Mouse (Mus musculus) hindlimb bud, embryonic 11.5 days (tissue): ENCODE data around the gene Elob.

Source experiments
- DNase-seq: peaks from one replicate; pipeline ENCODE4 v3.0.0-alpha.2; 2012; ENCODE audit warnings: low read depth, low spot score; ENCODE audit errors: extremely low spot score

Gene Elob

DNA sequence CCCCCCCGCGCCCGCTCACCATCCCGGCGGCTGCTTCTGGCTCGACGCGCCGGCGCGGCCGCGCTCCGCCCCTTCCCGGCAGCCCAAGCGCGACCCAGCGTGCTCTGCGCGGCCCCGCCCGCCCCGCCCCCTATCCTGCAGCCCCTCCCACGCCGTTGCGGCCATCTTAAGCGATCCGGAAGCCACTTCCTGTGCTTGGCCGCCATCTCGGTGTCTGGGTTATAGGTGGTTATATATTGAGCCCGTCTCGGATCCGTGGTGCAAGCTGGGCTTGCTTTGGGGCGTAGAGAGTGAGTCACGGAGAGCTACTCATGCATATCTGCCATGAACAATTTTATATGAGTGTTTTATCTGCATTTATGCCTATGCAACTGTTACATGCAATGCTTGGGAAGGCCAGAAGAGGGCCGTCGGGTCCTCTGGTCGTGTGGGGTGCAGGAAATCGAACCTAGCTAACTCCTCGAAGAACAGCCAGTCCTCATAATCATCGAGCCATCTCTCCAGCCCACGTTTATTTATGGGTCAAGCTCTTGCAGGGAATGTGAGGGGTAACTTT is at the start of gene Elob:
Gene Elob, minus strand, starts transcription at position 73 of the 556 bp plus-strand sequence.
- peak; percentile 69 for DNase-seq

DNA sequence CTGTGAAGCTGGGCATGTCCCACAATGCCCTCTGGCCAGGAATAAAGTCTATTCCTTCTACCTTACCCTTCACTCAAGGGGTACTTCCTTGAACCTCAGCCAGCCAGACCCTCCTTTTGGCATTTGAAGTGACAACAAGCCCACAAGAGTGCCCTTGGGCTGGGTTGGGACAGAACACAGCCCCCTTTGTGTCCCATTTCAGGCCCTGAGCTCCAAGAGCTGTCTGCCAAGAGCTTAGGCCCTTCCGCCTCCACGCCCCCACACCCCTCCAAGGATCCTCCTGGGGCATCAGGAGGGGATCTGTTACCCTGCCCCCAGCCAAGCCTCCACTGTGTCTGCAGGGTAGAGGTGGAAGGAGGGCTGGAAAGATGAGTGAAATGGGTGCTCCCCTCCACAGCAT is 48.2 kb upstream of the Elob start:
- no peak for DNase-seq

DNA sequence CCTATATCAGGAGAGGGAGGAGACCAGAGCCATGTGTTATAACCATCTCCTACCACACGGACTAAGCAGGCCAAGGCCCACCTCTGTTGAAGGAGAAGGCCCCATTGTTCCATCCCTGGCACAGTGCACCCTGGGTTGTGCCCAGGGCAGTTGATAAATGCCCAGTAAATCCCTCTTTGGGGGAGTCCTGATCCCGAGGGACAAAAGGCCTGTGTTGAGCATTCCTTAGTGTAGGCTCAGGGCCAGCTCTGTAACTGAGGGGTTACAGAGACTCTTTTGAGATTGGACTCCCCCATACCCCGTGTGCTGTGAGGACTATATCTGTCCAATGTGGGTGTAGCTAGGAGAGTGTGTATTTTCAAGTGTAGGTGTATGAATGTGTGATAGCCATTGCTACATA is 47.8 kb upstream of the Elob start:
- no peak for DNase-seq

DNA sequence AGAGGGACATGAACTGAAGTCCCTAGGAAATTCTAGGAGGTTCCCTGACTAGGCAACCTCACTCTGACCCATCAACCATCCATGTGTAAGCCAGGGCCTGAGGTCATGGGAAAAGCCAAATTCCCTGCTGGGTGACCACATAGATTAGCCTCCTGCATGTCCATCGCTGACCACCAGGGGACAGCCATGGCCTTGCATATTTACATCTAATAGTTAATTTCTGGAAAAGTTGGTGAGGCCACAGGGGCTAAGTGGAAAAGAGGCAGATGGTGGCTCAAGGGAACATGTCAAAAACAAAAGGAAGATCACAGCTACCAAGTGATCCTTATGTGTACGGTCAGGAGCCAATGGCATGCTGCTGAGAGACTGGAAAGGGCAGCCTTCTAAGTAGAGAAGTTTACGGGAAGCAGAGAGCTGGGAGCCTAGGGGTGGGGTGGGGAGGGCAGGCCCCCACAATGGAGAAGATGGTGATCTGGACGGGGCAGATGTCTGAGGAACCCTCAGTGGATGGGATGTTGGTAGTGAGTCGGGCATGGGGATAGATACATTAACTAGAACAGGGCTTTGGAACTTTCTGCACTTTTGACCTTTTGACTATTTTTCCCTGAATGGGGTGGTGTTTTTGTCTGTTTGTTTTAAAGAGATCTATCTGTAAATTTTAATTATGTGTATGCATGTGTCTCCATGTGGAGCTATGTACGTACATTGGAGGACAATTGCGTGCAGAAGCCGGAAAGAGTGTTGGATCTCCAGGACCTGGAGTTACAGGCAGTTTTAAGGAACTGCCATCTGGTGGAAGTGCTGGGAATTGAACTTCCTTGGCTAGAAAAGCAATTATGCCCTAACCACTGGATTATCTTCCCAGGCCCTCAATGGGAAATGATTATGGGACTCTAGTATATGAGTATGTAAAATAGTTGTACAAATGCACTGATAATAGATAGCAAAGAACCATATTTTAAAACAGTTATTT is 45.2 kb upstream of the Elob start:
- no peak for DNase-seq

DNA sequence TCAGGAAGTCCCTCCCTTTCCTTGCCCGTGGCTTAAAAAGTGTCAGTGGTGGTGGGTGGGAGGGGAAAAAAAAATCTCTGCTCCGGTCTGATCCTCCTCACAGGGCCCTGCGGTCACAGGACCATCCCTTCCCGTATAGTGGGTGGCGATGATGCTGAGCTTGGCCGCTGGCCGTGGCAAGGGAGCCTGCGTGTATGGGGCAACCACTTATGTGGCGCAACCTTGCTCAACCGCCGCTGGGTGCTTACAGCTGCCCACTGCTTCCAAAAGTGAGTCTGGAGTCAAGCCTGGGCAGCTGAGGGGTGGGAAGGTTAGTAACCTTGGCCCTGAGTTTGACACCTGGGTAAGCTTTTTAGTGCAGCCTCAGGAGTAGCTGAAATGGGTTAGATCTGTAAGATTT is 39.6 kb upstream of the Elob start:
- no peak for DNase-seq

DNA sequence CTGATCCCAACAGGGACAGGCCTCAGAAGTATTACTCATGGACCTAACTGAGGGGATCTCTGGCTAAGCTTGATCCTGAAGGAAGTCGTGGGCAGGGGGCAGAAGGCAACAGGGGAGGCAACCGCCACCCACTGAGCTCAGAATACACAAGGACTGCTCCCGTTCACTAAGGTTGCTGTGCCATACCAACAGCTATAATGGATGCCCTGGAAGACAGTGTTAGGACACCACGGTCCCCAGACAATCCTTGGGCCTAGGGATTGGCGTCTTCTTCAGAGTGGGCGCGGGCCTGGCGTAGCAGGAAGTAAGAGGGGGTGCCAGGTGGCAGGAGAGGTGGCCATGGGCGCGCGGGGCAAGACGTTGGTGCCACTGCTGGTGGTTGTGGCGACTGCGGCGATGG is 38.8 kb upstream of the Elob start, which contains the start of gene Prss21:
Gene Prss21, plus strand, starts transcription at position 301 of the 400 bp plus-strand sequence.
- no peak for DNase-seq

DNA sequence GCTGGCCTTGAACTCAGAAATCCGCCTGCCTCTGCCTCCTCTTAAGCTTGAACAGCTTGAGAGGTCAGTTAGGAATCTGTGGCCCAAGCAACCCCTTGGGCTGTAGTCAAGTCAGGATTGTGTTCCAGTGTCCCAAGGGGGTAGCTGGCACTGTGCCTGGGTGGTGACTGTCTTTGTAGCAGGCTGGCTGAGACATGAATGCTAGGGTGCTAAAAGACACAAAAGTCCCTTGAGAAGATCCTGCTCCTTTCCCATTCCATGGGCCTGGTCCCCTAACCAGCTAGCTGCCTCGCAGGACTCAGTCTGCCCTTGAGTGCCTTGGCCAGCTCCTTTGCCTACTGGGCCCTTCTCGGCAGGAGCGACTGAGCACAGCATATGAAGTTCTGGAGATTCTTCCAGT is 34.0 kb upstream of the Elob start:
- no peak for DNase-seq

DNA sequence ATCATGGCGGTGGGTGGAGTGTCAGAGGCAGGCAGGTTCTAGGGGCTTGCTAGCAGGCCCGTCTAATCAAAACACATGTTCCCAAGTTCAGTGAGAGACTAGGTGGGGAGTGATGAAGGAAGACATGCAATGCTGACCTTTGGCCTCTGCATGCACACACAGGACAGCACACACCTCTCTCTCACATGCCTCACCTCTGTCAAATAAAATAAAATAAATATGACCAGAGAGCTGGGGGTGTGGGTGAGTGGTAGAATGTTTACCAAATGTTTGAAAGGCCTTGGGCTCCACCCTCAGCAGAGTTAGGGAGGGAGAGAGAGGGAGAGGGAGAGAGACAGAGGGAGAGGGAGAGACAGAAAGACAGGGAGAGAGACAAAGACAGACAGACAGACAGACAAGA is 29.0 kb upstream of the Elob start:
- no peak for DNase-seq

DNA sequence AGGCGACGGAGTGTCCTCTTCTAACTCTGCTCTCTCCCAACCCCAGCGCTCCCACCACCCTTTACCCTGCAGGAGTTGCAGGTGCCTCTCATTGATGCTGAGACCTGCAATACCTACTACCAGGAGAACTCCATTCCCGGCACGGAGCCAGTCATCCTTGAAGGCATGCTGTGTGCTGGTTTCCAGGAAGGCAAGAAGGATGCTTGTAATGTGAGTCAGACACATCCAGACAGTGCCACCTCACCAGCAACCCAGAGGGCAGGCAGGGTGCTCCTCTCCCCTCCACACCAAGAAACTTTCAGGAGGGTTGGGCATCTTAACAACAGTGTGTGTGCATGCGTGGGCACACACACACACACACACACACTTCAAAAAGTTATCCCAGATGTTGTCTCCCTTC is 28.3 kb upstream of the Elob start:
- no peak for DNase-seq

DNA sequence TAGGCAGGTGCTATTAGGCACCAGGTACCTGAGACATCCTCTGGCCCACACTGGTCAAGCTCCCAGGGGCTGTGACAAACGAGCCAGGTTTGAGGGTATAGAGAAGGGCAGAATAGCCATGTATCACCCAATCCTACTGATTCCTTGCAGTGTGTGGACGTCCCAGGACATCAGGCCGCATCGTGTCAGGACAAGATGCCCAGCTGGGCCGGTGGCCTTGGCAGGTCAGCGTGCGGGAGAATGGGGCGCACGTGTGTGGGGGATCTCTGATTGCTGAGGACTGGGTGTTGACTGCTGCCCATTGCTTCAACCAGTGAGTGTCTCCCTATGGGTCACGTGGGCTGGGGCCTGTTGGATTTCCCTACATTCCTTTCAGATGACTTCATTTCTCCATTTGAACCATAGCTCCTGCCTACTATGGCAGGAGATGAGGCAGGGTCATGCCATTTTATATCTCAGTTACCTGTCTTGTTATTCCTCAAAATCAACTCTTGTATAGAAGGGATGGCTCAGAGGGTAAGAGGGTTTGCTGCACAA is 25.4 kb upstream of the Elob start:
- DNase-seq, result no peak

DNA sequence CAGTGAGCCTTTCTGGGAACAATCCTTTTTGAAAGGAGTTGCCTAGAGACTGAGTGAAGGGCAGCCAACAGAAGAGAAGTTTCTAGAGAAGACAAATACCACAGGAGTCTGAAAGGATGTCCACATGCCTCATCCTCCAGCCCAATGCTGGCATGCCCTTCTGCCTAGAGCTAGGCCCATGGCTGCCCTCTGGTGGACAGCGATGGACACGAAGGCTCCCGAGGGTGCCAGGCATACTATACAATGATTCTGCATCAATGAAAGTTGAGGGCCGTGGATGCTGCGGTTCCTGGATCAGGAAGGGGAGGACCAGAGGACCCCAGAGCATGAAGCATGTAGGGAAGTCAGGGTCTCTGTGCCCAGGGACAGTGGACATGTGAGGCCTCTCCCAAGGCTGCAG is 24.4 kb upstream of the Elob start:
- DNase-seq, result no peak

DNA sequence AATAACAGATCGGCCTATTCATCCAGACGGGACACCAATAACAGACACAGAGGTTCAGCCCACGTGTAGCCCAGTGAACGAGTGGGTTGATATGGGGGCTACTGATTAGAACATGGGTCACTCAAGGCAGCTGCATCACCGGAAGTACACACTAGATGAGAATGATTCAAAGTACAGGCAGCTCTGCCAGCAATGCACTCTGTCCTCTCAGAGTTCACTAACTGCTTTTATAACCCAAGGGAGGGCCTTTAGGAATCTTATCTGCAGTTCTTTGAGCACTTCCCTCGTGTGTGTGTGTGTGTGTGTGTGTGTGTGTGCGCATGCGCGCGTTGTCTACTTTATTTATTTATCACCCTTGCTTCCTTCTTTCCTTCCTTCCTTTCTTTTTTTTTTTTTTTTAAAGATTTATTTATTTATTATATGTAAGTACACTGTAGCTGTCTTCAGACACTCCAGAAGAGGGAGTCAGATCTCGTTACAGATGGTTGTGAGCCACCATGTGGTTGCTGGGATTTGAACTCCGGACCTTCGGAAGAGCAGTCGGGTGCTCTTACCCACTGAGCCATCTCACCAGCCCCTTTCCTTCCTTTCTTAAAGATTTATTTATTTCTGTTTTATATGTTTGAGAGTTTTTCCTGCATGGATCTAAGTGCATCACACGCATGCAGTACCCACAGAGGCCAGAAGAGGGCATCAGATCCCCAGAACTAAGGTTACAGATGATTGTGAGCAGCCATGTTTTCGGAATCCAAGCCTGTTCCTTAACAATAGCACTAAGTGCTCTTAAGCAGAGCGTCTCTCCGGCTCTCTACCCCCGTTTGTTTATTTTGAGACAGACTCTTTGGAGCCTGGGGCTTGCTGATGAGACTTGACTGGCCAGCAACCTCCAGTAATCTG is 22.2 kb upstream of the Elob start:
- no peak for DNase-seq

DNA sequence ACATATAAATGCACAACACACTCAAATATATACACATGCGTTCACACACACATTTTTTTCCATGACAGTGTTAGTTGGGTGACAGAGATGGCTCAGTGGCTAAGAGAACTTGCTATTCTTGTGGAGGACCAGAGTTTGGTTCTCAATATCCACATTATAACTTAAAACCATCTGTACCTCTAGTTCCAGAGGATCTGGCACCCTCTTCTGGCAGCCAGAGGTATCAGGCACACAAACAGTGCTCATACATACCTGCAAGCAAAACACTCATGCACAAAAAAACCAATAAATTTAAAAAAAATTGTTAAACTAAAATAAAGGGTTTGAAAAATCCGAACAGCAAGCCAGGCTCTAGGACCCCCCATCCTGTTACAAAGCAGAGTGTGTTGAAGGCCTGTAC is 21.1 kb upstream of the Elob start:
- no peak for DNase-seq

DNA sequence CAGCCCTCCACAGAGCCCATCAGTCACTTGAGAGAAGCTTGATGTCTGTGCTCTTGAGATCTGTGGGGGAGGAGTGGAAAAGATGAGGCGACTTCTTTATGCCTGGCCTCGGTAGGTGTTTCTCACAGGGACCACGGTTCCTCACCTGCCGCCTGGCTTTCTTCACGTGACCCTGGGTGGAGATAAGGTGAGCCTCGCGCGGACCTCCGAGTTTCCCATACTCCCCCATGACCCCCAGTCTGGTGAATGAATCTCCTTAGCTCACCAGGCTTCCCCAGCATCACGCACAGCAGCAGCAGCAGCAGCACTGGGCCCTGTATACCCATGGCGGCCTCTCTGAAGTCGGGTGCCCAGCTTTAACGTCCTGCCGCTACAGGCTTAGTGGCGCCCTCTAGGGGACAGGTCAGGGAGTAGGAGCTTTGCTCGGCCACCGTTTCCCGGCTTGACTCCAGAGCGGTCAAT is 14.9 kb upstream of the Elob start, which contains the start of the genes Prss32 and Prss41:
Gene Prss32, plus strand, starts transcription at position 44 of the 462 bp plus-strand sequence.
Gene Prss41, minus strand, starts transcription at position 361 of the 462 bp plus-strand sequence.
- no peak for DNase-seq

DNA sequence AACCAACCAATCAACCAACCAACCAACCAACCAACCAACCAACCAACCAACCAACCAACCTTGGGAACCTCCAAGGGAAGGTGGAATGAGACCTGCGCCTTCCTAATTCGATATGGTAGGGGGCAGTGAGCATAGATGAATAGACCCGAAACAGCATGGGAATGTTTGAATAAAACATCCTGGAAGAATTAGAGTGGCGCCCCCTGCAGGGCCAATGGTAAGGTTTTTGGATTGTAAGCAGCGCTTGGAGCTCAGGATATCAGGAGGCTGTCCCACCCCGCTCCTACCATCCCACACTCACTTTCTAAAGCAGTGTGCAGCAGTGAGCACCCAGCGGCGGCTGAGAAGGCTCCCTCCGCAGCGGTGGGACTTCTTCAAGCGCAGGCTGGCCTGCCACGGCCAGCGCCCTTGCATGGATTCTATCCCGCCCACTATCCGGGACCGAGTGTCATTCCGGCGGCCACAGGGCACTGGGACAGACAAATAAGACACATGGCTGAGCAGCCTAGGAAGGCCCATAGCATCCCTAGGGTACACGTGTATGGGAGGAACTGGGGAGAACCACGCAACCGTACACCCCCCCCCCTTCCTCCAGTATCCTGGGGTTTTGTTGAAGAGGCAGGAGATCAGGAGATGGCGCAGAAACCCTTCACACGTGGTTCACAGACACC is 14.3 kb upstream of the Elob start:
- no peak for DNase-seq

DNA sequence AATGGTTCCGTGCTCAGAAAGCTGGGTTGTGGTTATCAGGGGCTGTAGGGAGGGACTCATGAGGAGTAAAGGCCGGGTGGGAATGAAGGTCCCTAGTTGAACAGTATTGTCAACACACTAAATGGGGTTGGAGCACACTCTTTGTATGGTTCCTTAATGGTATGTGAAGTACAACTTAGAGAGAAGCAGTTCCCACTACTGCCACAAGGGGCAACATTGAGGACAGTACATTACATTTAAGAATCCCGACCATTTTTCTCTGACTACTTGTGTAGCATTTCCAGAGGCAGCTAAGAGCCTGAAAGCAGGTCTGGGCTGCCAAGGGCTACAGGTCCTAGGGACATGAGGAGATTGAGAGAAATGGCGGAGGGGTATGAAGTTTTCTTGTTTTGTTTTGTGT is 12.2 kb upstream of the Elob start:
- no peak for DNase-seq

DNA sequence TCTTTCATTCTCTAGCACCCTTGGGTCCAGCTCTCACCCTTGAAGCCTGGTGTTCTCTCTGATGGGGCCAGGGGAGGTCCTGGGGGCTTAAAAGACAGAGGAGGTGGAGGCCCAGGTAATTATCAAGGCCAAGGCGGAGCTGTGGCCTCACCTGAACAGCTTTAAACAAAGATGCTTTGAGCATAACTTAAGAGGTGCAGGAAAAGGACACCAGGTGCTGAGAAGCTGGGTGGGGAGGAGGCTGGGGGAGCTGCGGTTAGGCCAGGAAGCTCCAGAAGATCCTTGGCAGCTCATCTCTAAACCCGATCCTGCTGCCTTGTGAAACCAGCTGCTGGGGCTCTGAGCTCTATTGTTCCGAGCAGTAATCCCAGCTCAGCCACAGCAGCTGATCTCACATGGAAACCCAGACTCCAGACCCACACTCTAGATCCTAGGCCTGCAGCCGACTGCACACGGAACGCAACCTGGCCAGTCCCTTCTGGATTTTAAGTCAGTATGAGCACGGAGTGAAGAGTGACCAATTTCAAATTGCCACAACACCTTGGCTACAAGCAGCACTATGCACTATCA is 7.2 kb upstream of the Elob start, which contains the start of gene Prss33:
Gene Prss33, minus strand, starts transcription at position 51 of the 570 bp plus-strand sequence.
- DNase-seq, result no peak

DNA sequence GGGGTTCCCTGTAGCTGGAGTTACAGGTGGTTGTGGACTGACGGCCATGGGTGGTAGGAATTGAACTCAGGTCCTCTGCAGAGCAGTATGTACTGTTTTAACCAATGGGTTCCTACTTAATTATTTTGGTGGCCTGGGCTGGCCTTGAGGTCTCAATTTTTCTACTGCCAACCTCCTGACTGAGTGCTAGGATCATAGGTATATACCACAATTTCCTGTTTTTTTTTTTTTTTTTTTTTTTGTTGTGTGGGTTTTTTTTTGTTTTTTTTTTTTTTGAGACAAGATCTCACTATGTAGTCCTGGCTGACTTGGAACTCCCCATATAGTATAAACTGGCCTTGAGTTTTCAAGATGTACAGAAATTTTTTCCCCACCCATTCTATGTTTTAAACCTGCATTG is 2.3 kb upstream of the Elob start:
- no peak for DNase-seq

DNA sequence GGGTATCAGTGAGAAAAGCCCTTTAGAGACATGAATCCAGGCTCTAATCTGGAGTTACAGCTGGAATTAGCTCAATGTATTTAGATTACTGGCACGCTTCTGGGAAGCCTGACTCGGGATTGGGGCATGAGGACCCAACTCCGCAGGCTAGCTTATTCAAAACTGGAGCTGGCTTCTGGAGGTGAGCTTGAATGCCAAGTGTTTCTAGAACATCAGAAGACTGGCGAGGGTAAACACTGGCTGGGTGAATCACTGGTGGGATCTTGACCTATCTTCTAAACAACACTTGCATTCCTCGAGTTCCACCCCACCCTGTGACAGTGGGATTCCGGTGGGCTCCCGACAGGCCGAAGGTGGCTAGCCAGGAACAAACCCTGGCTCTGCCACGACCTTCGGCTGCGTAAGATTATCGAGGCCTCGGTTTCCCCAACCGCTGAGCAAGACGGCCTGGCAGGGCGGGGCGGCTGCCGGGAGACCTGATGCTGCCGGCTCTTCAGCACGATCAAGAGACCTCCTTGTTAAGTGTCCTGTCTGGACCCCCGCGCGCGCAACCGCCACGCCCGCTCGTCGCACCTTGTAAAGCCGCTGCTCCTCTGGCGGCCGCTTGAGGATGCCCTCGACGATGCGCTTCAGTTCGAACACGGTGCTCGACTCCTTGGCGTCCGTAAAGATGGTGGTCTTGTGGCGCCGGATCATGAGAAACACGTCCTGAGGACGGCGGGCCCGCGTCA is 500 bp downstream of the Elob start:
- DNase-seq, result no peak
